Mouse (Mus musculus): ENCODE measurements around the gene Spsb4. TPM values are rescaled to one million over a fixed set of nuclear protein-coding genes. Genes with fewer than 3 reads are reported as not detected.

Spsb4 gene
- polyA plus RNA-seq, 1 experiment from 2014 or later, result 48.6 TPM

DNA sequence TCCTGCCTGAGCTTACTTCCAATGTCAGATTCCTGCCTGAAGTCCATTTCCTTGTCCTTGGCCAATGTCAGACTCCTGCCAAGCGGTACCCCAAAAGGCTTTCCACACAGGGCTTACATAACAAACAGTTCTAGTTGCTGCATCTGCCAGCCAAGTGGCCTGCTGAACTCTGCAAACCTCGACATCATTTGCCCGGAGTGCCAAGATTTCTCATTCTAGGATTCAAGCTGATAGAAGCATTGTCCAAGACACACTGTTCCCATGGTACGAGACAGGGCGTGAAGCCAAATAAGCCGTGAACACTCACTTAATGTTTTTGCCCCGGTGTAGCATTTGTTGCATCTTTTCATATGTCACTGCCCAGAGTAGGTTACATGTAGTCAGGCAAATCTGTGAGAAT lies 18.0 kb upstream of the Spsb4 start:
- peaks cover 3% of the 10 kb centered on the region; the same call in 1 of the 2 replicates for H3K27me3 ChIP-seq
- H3K4me1 ChIP-seq, result 0 out of 2 replicates have a peak, but pooled peaks cover 3% of the 10 kb centered on the region
- WGBS, result 89% methylated on average over 7 of the region's 7 CpGs
- H3K4me2 ChIP-seq (replicated peaks), result no peak overlapping the region
- no peak overlapping the region for H3K27ac ChIP-seq
- no peak overlapping the region for H3K9ac ChIP-seq
- H3K4me3 ChIP-seq, result no peak overlapping the region
- ATAC-seq (ENCODE audit: low FRiP score, low read depth), result no peak
- H3K36me3 ChIP-seq, result no peaks in the 10 kb centered on the region
- no peaks in the 10 kb centered on the region for H3K9me3 ChIP-seq

GRCm38 (mm10) chr9:97027361-97027760 lies 8.7 kb upstream of the Spsb4 start:
- no peak overlapping the region for H3K27ac ChIP-seq
- no peaks in the 10 kb centered on the region for H3K36me3 ChIP-seq
- WGBS, result 70% methylated on average over 12 of the region's 12 CpGs
- 0 out of 2 replicates have a peak, but pooled peaks cover 4% of the 10 kb centered on the region for H3K27me3 ChIP-seq
- H3K9ac ChIP-seq, result no peak overlapping the region
- H3K4me2 ChIP-seq (replicated peaks), result no peak overlapping the region
- ATAC-seq (ENCODE audit: low FRiP score, low read depth), result no peak
- H3K9me3 ChIP-seq, result no peaks in the 10 kb centered on the region
- H3K4me1 ChIP-seq, result peaks cover 12% of the 10 kb centered on the region; the same call in 1 of the 2 replicates
- no peak overlapping the region for H3K4me3 ChIP-seq

DNA sequence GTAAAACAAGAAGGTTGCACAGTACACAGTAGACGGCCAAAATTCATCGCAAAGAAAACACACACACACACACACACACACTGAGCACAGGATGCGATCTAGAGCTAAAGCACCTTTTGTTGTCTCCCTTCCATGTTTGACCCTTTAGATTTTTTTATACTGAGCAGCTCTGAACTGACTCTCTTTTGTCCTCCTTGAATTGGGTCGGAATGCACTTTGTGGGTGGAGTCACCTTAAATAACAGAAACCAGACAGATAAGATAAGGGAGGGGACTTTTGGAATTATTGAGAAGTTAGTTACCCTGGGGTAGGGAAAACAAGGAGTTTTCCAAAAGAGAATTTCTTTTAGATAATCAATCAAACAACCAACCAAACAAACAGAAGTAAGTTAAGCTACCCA lies 7.4 kb upstream of the Spsb4 start:
- WGBS, result 92% methylated on average over 4 of the region's 4 CpGs
- Histone ChIP-seq H3K4me2 (replicated peaks) (no peak overlapping the region), H3K9me3 (no peaks in the 10 kb centered on the region), H3K4me1 (peaks cover 19% of the 10 kb centered on the region), H3K27ac (no peak overlapping the region), H3K27me3 (0 out of 2 replicates have a peak, but pooled peaks cover 4% of the 10 kb centered on the region), H3K36me3 (no peaks in the 10 kb centered on the region), H3K4me3 (no peak overlapping the region), H3K9ac (no peak overlapping the region)
- ATAC-seq (ENCODE audit: low FRiP score, low read depth), result no peak

DNA sequence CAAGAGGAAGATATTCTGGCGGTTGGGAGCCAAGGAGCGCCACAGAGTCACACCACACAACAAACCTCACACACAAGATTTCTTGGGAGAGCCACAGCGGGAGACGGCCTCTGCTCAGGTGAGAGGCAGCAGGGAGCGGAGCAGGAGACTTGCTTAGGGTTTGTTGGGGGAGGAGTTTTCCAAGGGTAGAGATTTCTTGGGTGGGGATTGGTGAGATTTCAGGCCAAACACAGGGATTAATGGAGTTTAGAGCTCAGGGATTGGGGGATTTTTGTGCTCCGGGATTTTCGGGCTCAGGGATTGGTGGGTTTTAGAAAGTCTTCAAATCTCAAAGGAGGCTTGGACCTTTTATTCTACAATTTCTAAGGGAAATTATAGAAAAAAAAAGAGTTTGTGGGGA lies 5.8 kb upstream of the Spsb4 start:
- Histone ChIP-seq H3K9ac (no peak overlapping the region), H3K27ac (no peak overlapping the region), H3K4me3 (no peak overlapping the region), H3K27me3 (peaks cover 13% of the 10 kb centered on the region; the same call in 1 of the 2 replicates), H3K4me2 (replicated peaks) (no peak overlapping the region), H3K9me3 (no peaks in the 10 kb centered on the region), H3K36me3 (no peaks in the 10 kb centered on the region), H3K4me1 (peaks cover 29% of the 10 kb centered on the region)
- ATAC-seq (ENCODE audit: low FRiP score, low read depth), result 0 out of 2 replicates have a peak, but pooled peaks have one; percentile 25
- WGBS, result 53% methylated on average over 7 of the region's 7 CpGs

DNA sequence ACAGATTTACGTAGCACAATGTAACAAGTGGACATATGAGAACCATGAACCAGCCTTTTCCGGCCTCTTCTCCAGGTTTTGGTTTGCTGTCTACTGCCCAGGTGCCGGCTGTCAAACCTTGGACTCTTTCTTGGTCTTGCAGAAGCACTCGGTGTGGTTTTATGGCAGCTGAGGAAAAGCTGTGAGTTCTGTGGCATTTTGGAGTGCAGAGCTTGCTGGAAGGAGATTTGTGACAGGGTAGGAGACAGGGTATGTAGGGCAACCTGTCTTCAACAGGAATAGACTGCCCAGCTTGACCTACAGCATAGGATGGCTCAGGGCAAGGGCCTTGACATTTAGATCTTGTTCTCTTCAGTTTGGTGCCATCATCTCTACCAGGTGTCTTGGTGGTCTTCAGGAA lies 4.3 kb upstream of the Spsb4 start:
- no peak for ATAC-seq (ENCODE audit: low FRiP score, low read depth)
- 84% methylated on average over 4 of the region's 4 CpGs for WGBS

DNA sequence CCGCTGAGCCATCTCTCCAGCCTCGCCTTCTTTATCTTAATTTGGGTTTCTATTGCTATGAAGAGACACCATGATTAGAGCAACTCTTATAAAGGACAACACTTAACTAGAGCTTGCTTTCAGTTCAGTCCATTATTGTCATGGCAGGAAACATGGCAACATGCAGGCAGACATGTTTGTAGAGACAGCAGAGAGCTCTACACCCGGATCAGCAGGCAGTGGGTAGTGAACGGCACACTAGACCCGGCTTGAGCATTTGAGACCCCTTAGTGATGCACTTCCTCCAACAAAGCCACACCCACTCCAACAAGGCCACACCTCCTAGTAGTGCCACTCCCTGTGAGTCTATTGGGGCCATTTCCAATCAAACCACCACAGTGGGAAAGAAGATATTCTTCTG lies 3.7 kb upstream of the Spsb4 start:
- peaks cover 37% of the 10 kb centered on the region for H3K4me1 ChIP-seq
- H3K4me3 ChIP-seq, result no peak overlapping the region
- no peaks in the 10 kb centered on the region for H3K36me3 ChIP-seq
- ATAC-seq (ENCODE audit: low FRiP score, low read depth), result no peak
- peaks cover 18% of the 10 kb centered on the region for H3K27me3 ChIP-seq
- 91% methylated on average over 5 of the region's 5 CpGs for WGBS
- H3K27ac ChIP-seq, result no peak overlapping the region
- no peak overlapping the region for H3K4me2 ChIP-seq (replicated peaks)
- H3K9me3 ChIP-seq, result no peaks in the 10 kb centered on the region
- no peak overlapping the region for H3K9ac ChIP-seq

More for the DNA sequence above, 4.3 kb upstream of the Spsb4 start:
- H3K9ac ChIP-seq, result no peak overlapping the region
- H3K36me3 ChIP-seq, result no peaks in the 10 kb centered on the region
- no peak overlapping the region for H3K27ac ChIP-seq
- peaks cover 37% of the 10 kb centered on the region for H3K4me1 ChIP-seq
- H3K27me3 ChIP-seq, result peaks cover 18% of the 10 kb centered on the region
- no peaks in the 10 kb centered on the region for H3K9me3 ChIP-seq
- no peak overlapping the region for H3K4me3 ChIP-seq
- H3K4me2 ChIP-seq (replicated peaks), result no peak overlapping the region

GRCm38 (mm10) chr9:97020152-97020551 lies 1.5 kb upstream of the Spsb4 start:
- peaks cover 54% of the 10 kb centered on the region for H3K4me1 ChIP-seq
- H3K9ac ChIP-seq, result no peak overlapping the region
- no peak for ATAC-seq (ENCODE audit: low FRiP score, low read depth)
- H3K27me3 ChIP-seq, result peaks cover 20% of the 10 kb centered on the region
- no peaks in the 10 kb centered on the region for H3K9me3 ChIP-seq
- no peak overlapping the region for H3K4me3 ChIP-seq
- no peak overlapping the region for H3K27ac ChIP-seq
- no peaks in the 10 kb centered on the region for H3K36me3 ChIP-seq
- H3K4me2 ChIP-seq (replicated peaks), result no peak overlapping the region
- 81% methylated on average over 8 of the region's 8 CpGs for WGBS

DNA sequence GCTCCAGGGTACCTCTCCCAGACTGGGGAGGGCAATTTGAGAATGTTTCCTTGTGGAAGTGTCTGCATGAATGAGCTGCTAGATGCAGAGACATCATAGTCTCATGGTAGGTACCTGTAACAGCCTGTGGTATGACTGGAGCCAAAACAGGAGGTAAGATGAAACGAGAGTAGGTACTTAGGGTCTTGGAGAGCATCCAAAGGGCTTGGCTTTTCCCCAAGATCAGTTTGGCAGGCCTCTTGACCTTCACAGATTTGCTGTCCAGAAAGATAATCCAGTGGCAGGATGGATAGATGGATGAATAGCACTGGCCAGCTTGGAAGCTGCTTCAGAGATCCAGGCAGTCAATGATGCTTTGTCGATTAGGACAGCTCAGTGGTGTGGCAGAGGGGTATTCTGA lies 1.0 kb upstream of the Spsb4 start:
- 53% methylated on average over 2 of the region's 2 CpGs for WGBS
- H3K4me3 ChIP-seq, result no peak overlapping the region
- H3K27me3 ChIP-seq, result peaks cover 20% of the 10 kb centered on the region
- H3K4me2 ChIP-seq (replicated peaks), result no peak overlapping the region; the same call in 1 of the 2 replicates
- no peaks in the 10 kb centered on the region for H3K36me3 ChIP-seq
- H3K4me1 ChIP-seq, result peaks cover 57% of the 10 kb centered on the region
- no peak overlapping the region for H3K27ac ChIP-seq
- ATAC-seq (ENCODE audit: low FRiP score, low read depth), result no peak
- H3K9ac ChIP-seq, result no peak overlapping the region
- H3K9me3 ChIP-seq, result no peaks in the 10 kb centered on the region

GRCm38 (mm10) chr9:97019231-97019630 lies 588 bp upstream of the Spsb4 start:
- Histone ChIP-seq H3K4me3 (peak overlapping the region; percentile 72), H3K27me3 (peaks cover 20% of the 10 kb centered on the region), H3K9ac (peak overlapping the region; percentile 50; the same call in 1 of the 2 replicates), H3K9me3 (no peaks in the 10 kb centered on the region), H3K36me3 (no peaks in the 10 kb centered on the region), H3K4me2 (replicated peaks) (peak overlapping the region; percentile 86), H3K4me1 (peaks cover 56% of the 10 kb centered on the region), H3K27ac (no peak overlapping the region)
- WGBS, result 2% methylated on average over 11 of the region's 11 CpGs
- ATAC-seq (ENCODE audit: low FRiP score, low read depth), result no peak; the same call in 1 of the 2 replicates

- Histone ChIP-seq H3K4me2 (replicated peaks) (peak overlapping the region; percentile 86), H3K36me3 (no peaks in the 10 kb centered on the region), H3K27me3 (peaks cover 20% of the 10 kb centered on the region), H3K4me3 (peak overlapping the region; percentile 72), H3K9ac (peak overlapping the region; percentile 87), H3K9me3 (no peaks in the 10 kb centered on the region), H3K27ac (peak overlapping the region; percentile 92), H3K4me1 (peaks cover 59% of the 10 kb centered on the region)
- under 1% methylated on average over 62 of the region's 62 CpGs for WGBS
- ATAC-seq (ENCODE audit: low FRiP score, low read depth), result peak; percentile 64
These were observed 617 bp downstream of the Spsb4 start for GRCm38 (mm10) chr9:97017811-97018641.

GRCm38 (mm10) chr9:97017121-97017810 lies 1.4 kb downstream of the Spsb4 start:
- ATAC-seq (ENCODE audit: low FRiP score, low read depth), result no peak
- peak overlapping the region; percentile 92; the same call in 1 of the 2 replicates for H3K27ac ChIP-seq
- H3K4me1 ChIP-seq, result peaks cover 66% of the 10 kb centered on the region
- peak overlapping the region; percentile 72 for H3K4me3 ChIP-seq
- under 1% methylated on average over 34 of the region's 34 CpGs for WGBS
- H3K4me2 ChIP-seq (replicated peaks), result peak overlapping the region; percentile 86
- peaks cover 20% of the 10 kb centered on the region for H3K27me3 ChIP-seq
- no peaks in the 10 kb centered on the region for H3K36me3 ChIP-seq
- no peaks in the 10 kb centered on the region for H3K9me3 ChIP-seq
- peak overlapping the region; percentile 87 for H3K9ac ChIP-seq

GRCm38 (mm10) chr9:97015751-97016150 lies 2.9 kb downstream of the Spsb4 start:
- Histone ChIP-seq H3K4me3 (peak overlapping the region; percentile 72), H3K4me2 (replicated peaks) (peak overlapping the region; percentile 86), H3K36me3 (no peaks in the 10 kb centered on the region), H3K27me3 (peaks cover 20% of the 10 kb centered on the region), H3K9me3 (no peaks in the 10 kb centered on the region), H3K4me1 (peaks cover 71% of the 10 kb centered on the region), H3K27ac (no peak overlapping the region), H3K9ac (peak overlapping the region; percentile 26; the same call in 1 of the 2 replicates)
- 24% methylated on average over 6 of the region's 6 CpGs for WGBS
- ATAC-seq (ENCODE audit: low FRiP score, low read depth), result no peak

Data from limb, embryonic 13.5 days (tissue).